Mouse (Mus musculus) lung, embryonic 14.5 days (tissue): ENCODE measurements at regions not wholly inside any gene's neighbourhood (a gene's known extent, or its start where the extent isn't known, plus 50 kb on each side); places are given as distances from the start of the nearest gene placed in this dataset.

Source experiments
- ATAC-seq: fragments of 200-750 bp; cut with Nextera tagmentation; 2 replicates; pipeline ENCODE4 v1.8.0; 2017; ENCODE audit warnings: mild to moderate bottlenecking, moderate TSS enrichment, moderate library complexity; ENCODE audit not compliant: insufficient read depth
- DNase-seq: peaks from one replicate; pipeline ENCODE4 v3.0.0-alpha.2; 2015
- H3K27ac ChIP-seq: fragments of 300-500 bp; sonication (generic); 2 replicates; pipeline ENCODE4 v1.5.1; 2014; ENCODE audit warnings: low read depth, mild to moderate bottlenecking, moderate library complexity
- H3K27me3 ChIP-seq: fragments of 300-500 bp; sonication (generic); 2 replicates; pipeline ENCODE4 v1.6.1; 2014; ENCODE audit warnings: low read length, control low read depth; ENCODE audit not compliant: insufficient read depth
- H3K36me3 ChIP-seq: fragments of 300-500 bp; sonication (generic); 2 replicates; pipeline ENCODE4 v1.6.1; 2014; ENCODE audit warnings: control low read depth; ENCODE audit not compliant: insufficient read depth
- H3K4me1 ChIP-seq: fragments of 300-500 bp; sonication (generic); 2 replicates; pipeline ENCODE4 v1.6.1; 2014; ENCODE audit warnings: antibody characterized with exemption, control low read depth; ENCODE audit not compliant: insufficient read depth
- H3K4me2 ChIP-seq: fragments of 300-500 bp; sonication (generic); 2 replicates; pipeline ENCODE4 v1.6.1; 2014; ENCODE audit warnings: mild to moderate bottlenecking
- H3K4me3 ChIP-seq: fragments of 300-500 bp; sonication (generic); 2 replicates; pipeline ENCODE4 v1.5.1; 2014; ENCODE audit warnings: low read depth, low read length
- H3K9ac ChIP-seq: fragments of 300-500 bp; sonication (generic); 2 replicates; pipeline ENCODE4 v1.6.1; 2014
- H3K9me3 ChIP-seq: fragments of 300-500 bp; sonication (generic); 2 replicates; pipeline ENCODE4 v1.6.1; 2016; ENCODE audit warnings: low read depth, low read length, control low read depth
- CTCF ChIP-seq: IDR thresholded peaks from 2 replicates; pipeline ENCODE4 v1.5.1; 2016; ENCODE audit warnings: antibody characterized with exemption, low read depth
- WGBS: fragments of 180-500 bp; shearing (Covaris S2); extraction: QIAGEN DNeasy Blood & Tissue Kit; methylation state at CpG from one replicate; pipeline ENCODE4 v1.1.7; 2014; 5-methylcytosine and 5-hydroxymethylcytosine counted together

DNA sequence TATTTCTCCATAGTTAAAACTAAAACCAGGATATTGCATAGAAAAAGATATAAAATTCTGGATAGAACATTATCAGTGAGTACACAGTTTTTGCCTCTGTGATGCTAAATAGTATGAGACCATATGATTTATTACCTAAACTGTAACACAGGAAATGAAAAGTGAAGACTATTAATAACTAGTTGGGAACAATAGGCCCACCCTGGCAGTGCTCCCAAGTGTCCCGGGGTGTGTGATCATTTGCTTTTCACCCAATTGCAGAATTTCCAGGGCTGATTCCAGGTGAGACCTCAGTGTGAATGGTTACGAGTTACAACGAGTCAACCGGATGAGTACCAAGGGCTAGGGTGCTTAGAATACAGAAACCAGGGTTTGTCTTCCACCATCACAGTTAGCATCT lies 172.6 kb upstream of the Tars start:
- Histone ChIP-seq H3K4me1 (no peaks in the 10 kb centered on the region), H3K9me3 (no peaks in the 10 kb centered on the region), H3K27me3 (no peaks in the 10 kb centered on the region), H3K36me3 (no peaks in the 10 kb centered on the region), H3K4me2 (no peak overlapping the region), H3K4me3 (no peak overlapping the region), H3K27ac (no peak overlapping the region), H3K9ac (no peak overlapping the region)
- DNase-seq (no peak), ATAC-seq (no peak)
- no peak for TF ChIP-seq CTCF
- 68% methylated on average over 4 of the region's 4 CpGs for WGBS

DNA sequence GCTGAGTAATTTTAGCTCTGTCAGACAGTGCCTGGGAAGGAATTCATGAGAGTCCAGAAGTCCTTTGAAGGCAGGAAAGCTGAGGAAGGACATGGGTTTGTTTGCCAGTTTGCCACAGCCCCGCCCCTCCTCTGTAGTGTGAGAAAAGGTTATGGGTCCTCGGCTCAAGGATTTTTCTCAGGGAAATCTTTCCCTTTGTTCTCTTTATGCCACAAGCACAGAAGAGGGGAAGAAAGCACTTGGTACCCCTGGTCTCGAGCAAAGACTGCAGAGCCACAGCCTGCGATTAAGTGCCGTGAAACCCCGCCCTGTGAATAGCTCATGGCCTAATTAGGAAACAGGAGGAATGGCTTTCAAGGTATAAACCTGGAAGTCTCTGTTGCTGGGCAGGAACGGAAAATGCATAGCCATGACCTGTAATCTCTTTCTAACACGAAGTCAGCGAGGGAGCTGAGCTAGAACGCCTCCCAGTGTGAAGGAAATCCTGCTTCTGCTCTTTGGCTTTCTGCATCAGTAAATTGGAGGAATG lies 166.1 kb upstream of the Tars start:
- 29% methylated on average over 10 of the region's 10 CpGs for WGBS
- Histone ChIP-seq H3K9ac (no peak overlapping the region), H3K4me3 (no peak overlapping the region), H3K9me3 (no peaks in the 10 kb centered on the region), H3K27ac (peak overlapping the region; percentile 0; the same call in 1 of the 2 replicates), H3K4me1 (no peaks in the 10 kb centered on the region), H3K27me3 (no peaks in the 10 kb centered on the region), H3K4me2 (peak overlapping the region; percentile 32), H3K36me3 (no peaks in the 10 kb centered on the region)
- ATAC-seq, result peak; percentile 68; the same call in 1 of the 2 replicates
- TF ChIP-seq CTCF, result no peak
- peak; percentile 54 for DNase-seq

DNA sequence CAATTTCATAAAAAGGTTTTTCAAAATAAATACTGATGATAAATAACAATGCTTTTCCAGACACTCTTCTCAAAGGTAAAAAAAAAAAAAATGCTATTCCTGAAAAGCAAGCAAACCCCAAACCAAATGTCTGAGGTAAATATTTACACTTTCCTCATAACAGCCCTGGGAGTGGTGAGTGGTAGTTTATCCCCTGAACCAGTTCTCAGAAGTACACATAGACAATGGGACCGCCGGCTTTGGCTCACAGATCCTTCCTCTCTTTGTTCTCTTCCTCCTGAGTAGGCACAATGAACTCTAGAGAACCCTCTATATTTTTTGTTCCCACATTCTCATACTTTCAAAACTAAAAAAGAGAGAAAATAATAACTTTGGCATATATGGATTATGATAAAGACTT lies 153.1 kb upstream of the Tars start:
- no peak for TF ChIP-seq CTCF
- Histone ChIP-seq H3K4me1 (no peaks in the 10 kb centered on the region), H3K4me3 (no peak overlapping the region), H3K27ac (no peak overlapping the region), H3K4me2 (no peak overlapping the region), H3K9me3 (no peaks in the 10 kb centered on the region), H3K9ac (no peak overlapping the region), H3K36me3 (no peaks in the 10 kb centered on the region), H3K27me3 (no peaks in the 10 kb centered on the region)
- WGBS, result 34% methylated on average over 2 of the region's 2 CpGs
- ATAC-seq (no peak), DNase-seq (peak; percentile 35)

DNA sequence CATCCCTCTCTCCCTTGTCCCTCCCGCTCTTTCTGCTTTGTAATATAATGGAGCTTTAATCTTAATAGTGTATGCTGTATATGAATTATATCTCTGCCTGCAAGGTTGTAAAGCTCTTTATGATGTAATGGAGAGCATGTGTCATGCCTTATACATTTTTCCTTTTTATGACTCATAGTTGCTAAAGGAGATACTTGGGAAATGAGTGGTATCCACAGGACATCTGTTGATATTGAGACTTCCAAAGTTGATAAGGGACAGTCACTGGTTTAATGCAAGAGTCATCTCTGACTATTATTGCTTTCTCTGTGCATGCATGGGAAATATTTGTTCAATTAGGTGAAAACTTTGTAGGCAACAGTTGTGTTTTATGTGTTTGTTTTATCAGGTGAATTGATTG lies 152.6 kb upstream of the Tars start:
- Histone ChIP-seq H3K4me3 (no peak overlapping the region), H3K27me3 (no peaks in the 10 kb centered on the region), H3K9me3 (no peaks in the 10 kb centered on the region), H3K9ac (no peak overlapping the region), H3K4me1 (no peaks in the 10 kb centered on the region), H3K27ac (no peak overlapping the region), H3K36me3 (no peaks in the 10 kb centered on the region), H3K4me2 (no peak overlapping the region)
- TF ChIP-seq CTCF, result no peak
- DNase-seq (no peak), ATAC-seq (no peak)
- WGBS, result 85% methylated on average over 1 of the region's 1 CpGs

DNA sequence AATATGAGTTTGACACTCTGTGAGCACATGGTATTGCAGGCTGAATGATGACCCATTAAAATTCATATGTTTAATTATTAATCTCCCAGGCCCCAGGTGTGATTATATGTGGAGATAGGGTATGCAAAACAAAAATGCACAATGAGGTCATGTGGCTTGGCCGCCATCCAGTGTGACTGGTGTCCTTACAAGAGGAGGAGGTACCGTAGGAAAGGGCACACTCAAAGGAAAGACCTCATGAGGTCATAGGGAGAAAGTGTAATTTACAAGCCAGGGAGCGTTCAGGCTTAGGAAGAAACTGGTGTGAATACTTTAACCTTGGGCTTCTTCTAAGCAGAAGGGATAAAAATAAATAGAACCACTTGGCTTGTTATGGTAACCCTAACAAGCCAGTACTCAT lies 140.0 kb upstream of the Tars start:
- no peaks in the 10 kb centered on the region for H3K36me3 ChIP-seq
- H3K4me3 ChIP-seq, result no peak overlapping the region
- H3K27me3 ChIP-seq, result no peaks in the 10 kb centered on the region
- H3K9me3 ChIP-seq, result no peaks in the 10 kb centered on the region
- H3K4me1 ChIP-seq, result no peaks in the 10 kb centered on the region
- TF ChIP-seq CTCF, result no peak
- H3K4me2 ChIP-seq, result no peak overlapping the region
- no peak overlapping the region for H3K27ac ChIP-seq
- 49% methylated on average over 3 of the region's 3 CpGs for WGBS
- no peak for ATAC-seq
- DNase-seq, result peak; percentile 46
- H3K9ac ChIP-seq, result no peak overlapping the region

DNA sequence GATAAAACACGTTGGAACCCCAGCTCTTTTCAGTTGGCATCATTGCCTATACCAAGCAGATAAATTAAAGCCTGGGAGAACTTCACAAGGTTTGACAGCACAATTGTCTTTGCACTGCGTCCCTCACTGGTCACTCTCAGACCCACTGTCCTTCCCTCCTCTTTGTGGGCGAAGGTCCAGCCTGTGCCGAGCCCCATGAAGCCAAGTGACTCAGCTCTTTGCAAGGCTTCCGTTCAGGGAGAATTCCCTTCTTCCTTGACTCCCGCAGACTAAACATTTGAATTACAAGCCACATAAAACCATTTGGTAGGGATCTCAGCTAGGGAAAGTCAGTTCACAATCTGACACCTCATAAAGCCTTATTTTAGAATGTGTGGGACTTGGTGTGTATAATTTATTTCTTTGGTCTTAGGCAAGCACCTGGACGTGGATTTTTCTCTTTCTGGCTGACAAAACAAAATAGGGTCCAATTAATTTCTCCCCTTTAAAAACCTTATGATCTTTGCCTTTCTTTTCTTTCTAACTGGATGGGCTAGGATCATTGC lies 136.7 kb upstream of the Tars start:
- H3K4me2 ChIP-seq, result no peak overlapping the region
- no peak overlapping the region for H3K27ac ChIP-seq
- no peaks in the 10 kb centered on the region for H3K27me3 ChIP-seq
- H3K4me3 ChIP-seq, result no peak overlapping the region
- TF ChIP-seq CTCF, result no peak
- ATAC-seq (no peak), DNase-seq (peak; percentile 64)
- H3K4me1 ChIP-seq, result 0 out of 2 replicates have a peak, but pooled peaks cover 4% of the 10 kb centered on the region
- WGBS, result 44% methylated on average over 7 of the region's 7 CpGs
- no peaks in the 10 kb centered on the region for H3K36me3 ChIP-seq
- no peak overlapping the region for H3K9ac ChIP-seq
- no peaks in the 10 kb centered on the region for H3K9me3 ChIP-seq

DNA sequence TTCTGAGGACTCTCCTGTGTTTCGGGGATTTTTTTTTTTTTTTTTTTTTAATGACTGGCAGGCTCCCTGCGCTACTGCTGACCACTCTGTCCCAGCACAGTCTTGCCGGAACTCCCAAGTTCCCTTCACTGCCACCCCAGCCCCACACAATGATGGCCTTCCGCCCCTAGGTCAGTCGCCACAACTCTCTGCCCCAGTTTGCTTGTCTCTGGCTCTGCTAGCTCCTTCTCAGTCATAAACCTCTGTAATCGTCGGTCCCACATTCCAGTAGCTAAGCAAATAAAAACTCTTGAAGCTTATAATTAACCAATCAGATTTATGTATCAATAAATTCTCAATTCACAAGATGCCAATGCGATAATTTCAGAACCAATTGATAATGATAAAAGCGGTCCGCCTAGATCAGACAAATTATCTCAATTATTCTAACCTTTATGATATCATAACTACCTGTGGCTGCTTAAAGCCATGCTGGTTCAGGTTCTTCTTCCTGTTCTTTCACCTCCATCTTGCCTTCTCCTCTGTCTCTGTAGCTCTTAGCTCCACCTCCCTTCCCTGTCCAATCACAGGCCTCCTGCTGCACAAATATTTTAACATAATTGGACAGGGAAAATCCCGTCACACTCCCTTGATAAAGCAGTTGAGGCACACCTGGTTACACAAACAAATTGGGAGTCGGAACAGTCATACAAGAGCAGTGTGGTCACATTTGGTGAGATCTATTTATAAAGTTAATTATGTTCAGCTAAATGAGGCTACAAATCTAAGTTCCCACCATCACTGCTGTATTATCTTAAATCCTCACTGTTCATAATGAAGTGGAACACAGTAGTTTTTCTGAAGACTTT lies 135.2 kb upstream of the Tars start:
- H3K4me2 ChIP-seq, result no peak overlapping the region
- no peak for ATAC-seq
- no peaks in the 10 kb centered on the region for H3K36me3 ChIP-seq
- no peak for DNase-seq
- H3K27ac ChIP-seq, result no peak overlapping the region
- no peak overlapping the region for H3K9ac ChIP-seq
- no peaks in the 10 kb centered on the region for H3K27me3 ChIP-seq
- H3K4me3 ChIP-seq, result no peak overlapping the region
- no peaks in the 10 kb centered on the region for H3K9me3 ChIP-seq
- peaks cover 10% of the 10 kb centered on the region; the same call in 1 of the 2 replicates for H3K4me1 ChIP-seq
- 78% methylated on average over 12 of the region's 12 CpGs for WGBS
- TF ChIP-seq CTCF, result no peak
